Mouse (Mus musculus): ENCODE measurements around the gene Lao1. TPM values are rescaled to one million over a fixed set of nuclear protein-coding genes. Genes with fewer than 3 reads are reported as not detected.

The Lao1 gene
- total RNA-seq, 2 experiments from 2014 or later, result 0.96 to 1.1 TPM

DNA sequence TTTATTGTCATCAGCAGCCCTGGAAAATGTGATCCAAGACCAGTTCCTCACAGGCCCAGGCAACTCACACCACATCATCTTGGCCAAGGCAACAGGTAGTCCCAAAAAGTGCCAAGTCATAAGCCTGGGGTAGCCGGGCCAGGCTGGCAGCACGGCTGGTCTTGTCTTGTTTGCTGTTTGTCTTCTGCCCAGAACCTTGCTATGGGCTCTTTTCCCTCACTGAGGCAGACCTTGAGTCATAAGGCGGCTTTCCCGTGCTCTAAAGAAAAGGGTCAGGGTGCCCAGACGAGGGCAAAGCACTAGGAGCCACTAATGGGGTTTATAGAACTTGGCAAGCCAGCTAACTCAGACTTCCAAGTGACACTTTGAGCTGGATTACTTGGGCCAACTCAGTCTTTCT, 51.7 kb downstream of the Lao1 start:
- no peak for DNase-seq (ENCODE audit: extremely low spot score in 1 of 2, low spot score in 1 of 2)

- no peak for DNase-seq (ENCODE audit: extremely low spot score in 1 of 2, low spot score in 1 of 2)
These were observed 53.6 kb downstream of the Lao1 start for GRCm38 (mm10) chr4:119014997-119015396.

DNA sequence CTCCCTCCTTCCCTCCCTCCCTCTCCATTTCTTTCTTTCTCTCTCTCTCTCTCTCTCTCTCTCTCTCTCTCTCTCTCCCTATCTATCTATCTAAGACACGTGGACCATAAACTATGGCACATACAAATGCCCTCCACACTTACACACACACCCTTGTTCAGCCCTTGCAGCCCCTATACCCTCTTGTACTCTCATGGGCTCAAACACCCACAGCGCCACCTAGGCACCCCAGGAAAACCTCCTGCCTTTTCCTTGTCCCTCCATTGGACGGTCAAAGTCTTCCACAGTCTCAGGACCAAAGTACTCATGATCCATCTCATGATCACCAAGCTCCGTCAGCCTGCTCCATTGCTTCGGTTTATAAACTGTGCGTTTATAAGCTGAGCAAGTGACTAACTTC, 54.2 kb downstream of the Lao1 start:
- DNase-seq (ENCODE audit: extremely low spot score in 1 of 2, low spot score in 1 of 2), result no peak

DNA sequence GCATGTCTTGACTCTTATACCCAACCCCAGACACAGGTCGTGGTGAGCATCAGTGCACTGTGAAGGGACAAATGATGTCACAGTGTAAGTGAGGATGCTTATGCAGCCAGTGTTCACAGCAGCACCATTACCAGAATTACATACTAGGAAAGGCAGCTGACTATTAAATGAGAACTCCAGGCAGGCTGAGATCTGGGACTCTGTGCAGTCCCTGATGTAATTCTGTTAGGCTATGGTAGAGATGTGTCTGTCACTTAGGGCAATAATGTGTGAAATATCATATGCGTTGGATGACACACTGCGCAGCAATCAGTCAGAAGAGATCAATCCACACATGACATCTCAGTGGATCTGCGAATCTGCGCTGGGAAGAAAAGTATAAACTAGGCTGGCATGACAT, 55.7 kb downstream of the Lao1 start:
- no peak for DNase-seq (ENCODE audit: extremely low spot score in 1 of 2, low spot score in 1 of 2)

Other genes starting within 250 kb of the Lao1 start
- not detected for gene Olfr1340, start 241.4 kb upstream of the Lao1 start, total RNA-seq (2021)
- gene Olfr1339, start 229.4 kb upstream of the Lao1 start, total RNA-seq (2021), result not detected
- not detected for gene Olfr1338, start 202.8 kb upstream of the Lao1 start, total RNA-seq (2021)
- gene Olfr1337, start 179.0 kb upstream of the Lao1 start, total RNA-seq (2021), result not detected
- not detected for gene Olfr1335, start 151.6 kb upstream of the Lao1 start, total RNA-seq (2021)
- gene Olfr1333, start 125.3 kb upstream of the Lao1 start, total RNA-seq (2021), result not detected
- not detected for gene Olfr1331, start 96.9 kb upstream of the Lao1 start, total RNA-seq (2021)
- gene Olfr1330, start 73.0 kb upstream of the Lao1 start, total RNA-seq (2021), result not detected
- gene Olfr1329, start 44.1 kb upstream of the Lao1 start, total RNA-seq (2021), result not detected
- not detected for gene Olfr1328, start 23.0 kb upstream of the Lao1 start, total RNA-seq (2021)
- gene Slc2a1, start 147.1 kb downstream of the Lao1 start, total RNA-seq (2021), result 10 to 100 TPM; 70.9 to 98.4 TPM
- 1 to 10 TPM; 6.0 to 8.3 TPM for gene Zfp691, start 212.6 kb downstream of the Lao1 start, total RNA-seq (2021)
- under 1 TPM; 0.31 to 0.47 TPM for gene Ermap, start 228.4 kb downstream of the Lao1 start, total RNA-seq (2021)
- gene Svbp, start 233.7 kb downstream of the Lao1 start, total RNA-seq (2021), result 10 to 100 TPM; 17.3 to 20.1 TPM